Mouse (Mus musculus): ENCODE data around the gene Pde4d. TPM values are rescaled to one million over a fixed set of nuclear protein-coding genes. Genes with fewer than 3 reads are reported as not detected.

The Pde4d gene
- polyA plus RNA-seq, 1 experiment from 2014 or later = 14.9 TPM

DNA sequence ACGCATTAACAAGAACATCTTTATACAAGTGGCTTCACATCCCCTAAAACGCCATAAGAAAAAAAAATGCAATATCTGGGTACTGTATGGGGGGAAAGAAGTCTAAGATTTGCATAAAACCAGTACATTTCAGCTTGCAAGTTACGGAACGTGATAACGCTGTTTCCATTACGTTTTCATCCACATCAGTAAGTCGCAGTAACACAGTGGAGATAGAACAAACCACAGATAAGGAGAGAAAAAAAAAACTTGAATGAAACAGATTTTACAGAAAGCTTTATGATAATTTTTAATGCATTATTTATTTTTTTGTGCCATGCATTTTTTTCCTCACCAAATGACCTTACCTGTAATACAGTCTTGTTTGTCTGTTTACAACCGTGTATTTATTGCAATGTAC, 1504.4 kb downstream of the Pde4d start:
- 92% methylated on average over 8 of the region's 8 CpGs for WGBS

GRCm38 (mm10) chr13:109957953-109958352, 1508.2 kb downstream of the Pde4d start:
- no peak overlapping the region for H3K27ac ChIP-seq (ENCODE audit: low read length)
- no peaks in the 10 kb centered on the region for H3K4me1 ChIP-seq (replicated peaks; ENCODE audit: control insufficient read depth, insufficient read depth, low read length)
- H3K4me3 ChIP-seq (ENCODE audit: low read length) = no peak overlapping the region
- no peak for ATAC-seq (ENCODE audit: low read depth)
- H3K9ac ChIP-seq (ENCODE audit: low read length) = no peak overlapping the region
- no peaks in the 10 kb centered on the region for H3K9me3 ChIP-seq (ENCODE audit: control insufficient read depth, low read length)
- no peaks in the 10 kb centered on the region for H3K36me3 ChIP-seq (ENCODE audit: control insufficient read depth, insufficient read depth, low read length)
- no peak overlapping the region for H3K4me2 ChIP-seq (ENCODE audit: low read depth, low read length)
- H3K27me3 ChIP-seq (ENCODE audit: control insufficient read depth, insufficient read depth, low read depth, low read length) = no peaks in the 10 kb centered on the region
- WGBS = 45% methylated on average over 4 of the region's 4 CpGs

More for the DNA sequence above, 1504.4 kb downstream of the Pde4d start:
- ATAC-seq (ENCODE audit: low read depth) = no peak
- Histone ChIP-seq H3K36me3 (ENCODE audit: control insufficient read depth, insufficient read depth, low read length) (peaks cover 11% of the 10 kb centered on the region), H3K4me3 (ENCODE audit: low read length) (no peak overlapping the region), H3K27ac (ENCODE audit: low read length) (no peak overlapping the region), H3K4me1 (replicated peaks; ENCODE audit: control insufficient read depth, insufficient read depth, low read length) (no peaks in the 10 kb centered on the region), H3K4me2 (ENCODE audit: low read depth, low read length) (no peak overlapping the region), H3K9me3 (ENCODE audit: control insufficient read depth, low read length) (no peaks in the 10 kb centered on the region), H3K9ac (ENCODE audit: low read length) (no peak overlapping the region), H3K27me3 (ENCODE audit: control insufficient read depth, insufficient read depth, low read depth, low read length) (no peaks in the 10 kb centered on the region)

- Histone ChIP-seq H3K27ac (ENCODE audit: low read length) (no peak overlapping the region), H3K36me3 (ENCODE audit: control insufficient read depth, insufficient read depth, low read length) (no peaks in the 10 kb centered on the region), H3K4me1 (replicated peaks; ENCODE audit: control insufficient read depth, insufficient read depth, low read length) (no peaks in the 10 kb centered on the region; the same call in 1 of the 2 replicates), H3K27me3 (ENCODE audit: control insufficient read depth, insufficient read depth, low read depth, low read length) (no peaks in the 10 kb centered on the region), H3K4me2 (ENCODE audit: low read depth, low read length) (no peak overlapping the region), H3K9me3 (ENCODE audit: control insufficient read depth, low read length) (no peaks in the 10 kb centered on the region), H3K9ac (ENCODE audit: low read length) (no peak overlapping the region), H3K4me3 (ENCODE audit: low read length) (no peak overlapping the region)
- no peak for ATAC-seq (ENCODE audit: low read depth)
- WGBS = 76% methylated on average over 10 of the region's 10 CpGs
Observed at GRCm38 (mm10) chr13:109982821-109983443, 1533.2 kb downstream of the Pde4d start.

DNA sequence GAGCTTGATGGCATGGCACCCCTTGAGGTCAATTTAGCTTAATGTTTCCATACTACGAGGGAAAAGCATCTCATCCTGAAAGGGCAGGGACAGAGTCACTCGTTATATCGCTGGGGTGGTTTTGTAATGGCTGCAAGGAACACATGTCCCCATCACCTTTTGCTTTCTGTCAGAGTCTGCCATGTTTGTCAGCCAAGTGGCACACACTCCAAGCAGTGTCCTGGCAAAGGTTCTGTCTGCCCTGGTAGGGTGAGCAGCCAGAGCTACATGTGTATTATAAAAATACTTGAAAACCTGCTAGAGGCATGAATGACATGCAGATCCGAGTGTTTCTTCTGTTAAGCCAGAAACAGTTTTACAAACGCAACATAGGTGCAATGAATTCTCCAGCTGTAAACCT, 1535.7 kb downstream of the Pde4d start:
- no peaks in the 10 kb centered on the region for H3K9me3 ChIP-seq (ENCODE audit: control insufficient read depth, low read length)
- H3K36me3 ChIP-seq (ENCODE audit: control insufficient read depth, insufficient read depth, low read length) = no peaks in the 10 kb centered on the region
- ATAC-seq (ENCODE audit: low read depth) = no peak
- H3K4me2 ChIP-seq (ENCODE audit: low read depth, low read length) = no peak overlapping the region
- WGBS = 77% methylated on average over 5 of the region's 5 CpGs
- no peaks in the 10 kb centered on the region for H3K27me3 ChIP-seq (ENCODE audit: control insufficient read depth, insufficient read depth, low read depth, low read length)
- no peak overlapping the region for H3K27ac ChIP-seq (ENCODE audit: low read length)
- H3K4me3 ChIP-seq (ENCODE audit: low read length) = no peak overlapping the region
- no peaks in the 10 kb centered on the region; the same call in 1 of the 2 replicates for H3K4me1 ChIP-seq (replicated peaks; ENCODE audit: control insufficient read depth, insufficient read depth, low read length)
- H3K9ac ChIP-seq (ENCODE audit: low read length) = no peak overlapping the region

DNA sequence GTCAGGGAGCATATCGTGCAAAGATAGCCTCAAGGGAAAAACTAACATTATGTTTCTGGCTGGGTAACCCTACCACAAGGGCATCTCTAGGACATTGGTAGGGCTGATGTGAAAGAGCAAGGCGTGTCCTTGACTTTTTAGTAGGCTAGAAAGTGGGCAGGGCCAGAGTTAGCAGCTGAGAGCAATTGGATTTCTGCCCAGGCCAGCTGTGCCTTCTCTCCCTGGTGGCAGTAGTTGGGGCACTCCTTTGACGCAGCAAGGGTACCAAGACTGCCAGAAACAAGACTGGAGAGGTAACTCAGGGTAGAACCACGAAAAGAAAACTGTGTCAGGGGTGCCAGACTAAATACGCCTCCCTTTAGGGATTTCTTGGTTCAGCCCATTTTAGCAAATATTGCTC, 1536.1 kb downstream of the Pde4d start:
- Histone ChIP-seq H3K4me2 (ENCODE audit: low read depth, low read length) (no peak overlapping the region), H3K4me3 (ENCODE audit: low read length) (no peak overlapping the region), H3K9me3 (ENCODE audit: control insufficient read depth, low read length) (no peaks in the 10 kb centered on the region), H3K27ac (ENCODE audit: low read length) (no peak overlapping the region), H3K36me3 (ENCODE audit: control insufficient read depth, insufficient read depth, low read length) (no peaks in the 10 kb centered on the region), H3K9ac (ENCODE audit: low read length) (no peak overlapping the region), H3K4me1 (replicated peaks; ENCODE audit: control insufficient read depth, insufficient read depth, low read length) (no peaks in the 10 kb centered on the region; the same call in 1 of the 2 replicates), H3K27me3 (ENCODE audit: control insufficient read depth, insufficient read depth, low read depth, low read length) (no peaks in the 10 kb centered on the region)
- 58% methylated on average over 5 of the region's 5 CpGs for WGBS
- peak; percentile 54; the same call in 1 of the 2 replicates for ATAC-seq (ENCODE audit: low read depth)

- ATAC-seq (ENCODE audit: low read depth) = peak; percentile 85
- Histone ChIP-seq H3K4me2 (ENCODE audit: low read depth, low read length) (no peak overlapping the region), H3K27me3 (ENCODE audit: control insufficient read depth, insufficient read depth, low read depth, low read length) (no peaks in the 10 kb centered on the region), H3K4me1 (replicated peaks; ENCODE audit: control insufficient read depth, insufficient read depth, low read length) (peaks cover 9% of the 10 kb centered on the region), H3K9ac (ENCODE audit: low read length) (no peak overlapping the region), H3K36me3 (ENCODE audit: control insufficient read depth, insufficient read depth, low read length) (no peaks in the 10 kb centered on the region), H3K9me3 (ENCODE audit: control insufficient read depth, low read length) (no peaks in the 10 kb centered on the region), H3K27ac (ENCODE audit: low read length) (no peak overlapping the region), H3K4me3 (ENCODE audit: low read length) (no peak overlapping the region)
- 37% methylated on average over 5 of the region's 5 CpGs for WGBS
Observed at GRCm38 (mm10) chr13:109992775-109993505, 1543.2 kb downstream of the Pde4d start.

GRCm38 (mm10) chr13:109994240-109994764, 1544.6 kb downstream of the Pde4d start:
- Histone ChIP-seq H3K9me3 (ENCODE audit: control insufficient read depth, low read length) (no peaks in the 10 kb centered on the region), H3K9ac (ENCODE audit: low read length) (no peak overlapping the region), H3K36me3 (ENCODE audit: control insufficient read depth, insufficient read depth, low read length) (no peaks in the 10 kb centered on the region), H3K4me2 (ENCODE audit: low read depth, low read length) (no peak overlapping the region), H3K4me1 (replicated peaks; ENCODE audit: control insufficient read depth, insufficient read depth, low read length) (peaks cover 9% of the 10 kb centered on the region), H3K4me3 (ENCODE audit: low read length) (no peak overlapping the region), H3K27ac (ENCODE audit: low read length) (no peak overlapping the region), H3K27me3 (ENCODE audit: control insufficient read depth, insufficient read depth, low read depth, low read length) (no peaks in the 10 kb centered on the region)
- ATAC-seq (ENCODE audit: low read depth) = no peak
- WGBS = 64% methylated on average over 3 of the region's 3 CpGs

- no peak overlapping the region for H3K4me2 ChIP-seq (ENCODE audit: low read depth, low read length)
- no peaks in the 10 kb centered on the region for H3K36me3 ChIP-seq (ENCODE audit: control insufficient read depth, insufficient read depth, low read length)
- no peak overlapping the region for H3K27ac ChIP-seq (ENCODE audit: low read length)
- H3K27me3 ChIP-seq (ENCODE audit: control insufficient read depth, insufficient read depth, low read depth, low read length) = no peaks in the 10 kb centered on the region; the same call in 1 of the 2 replicates
- 61% methylated on average over 3 of the region's 3 CpGs for WGBS
- H3K4me3 ChIP-seq (ENCODE audit: low read length) = no peak overlapping the region
- ATAC-seq (ENCODE audit: low read depth) = peak; percentile 85
- no peaks in the 10 kb centered on the region for H3K9me3 ChIP-seq (ENCODE audit: control insufficient read depth, low read length)
- H3K9ac ChIP-seq (ENCODE audit: low read length) = no peak overlapping the region
- H3K4me1 ChIP-seq (replicated peaks; ENCODE audit: control insufficient read depth, insufficient read depth, low read length) = no peaks in the 10 kb centered on the region
Observed at GRCm38 (mm10) chr13:110002081-110002480, 1552.3 kb downstream of the Pde4d start.
